Mouse (Mus musculus): ENCODE data around the gene Rpl3. TPM values are rescaled to one million over a fixed set of nuclear protein-coding genes. Genes with fewer than 3 reads are reported as not detected.

Gene Rpl3
- 1,019 and 1,021 TPM in 2 replicates for total RNA-seq (2014; fragmentation: Nextera tagmentation)
- total RNA-seq (2017): 1,569 and 1,698 TPM in 2 replicates
- polyA plus RNA-seq (2012): 114 and 176 TPM in 2 replicates

- no peak for TF ChIP-seq POLR2AphosphoS5 (IDR thresholded peaks at IDR 0.05; ENCODE audit: insufficient replicate concordance, low read depth, low read length)
- peak; percentile 62 for TF ChIP-seq CTCF (IDR thresholded peaks at IDR 0.05; ENCODE audit: low read depth, low read length)
- TF ChIP-seq GATA1 (IDR thresholded peaks at IDR 0.05; ENCODE audit: borderline replicate concordance, low read length): no peak
- no peak for TF ChIP-seq GATA2 (IDR thresholded peaks at IDR 0.05; ENCODE audit: borderline replicate concordance, low read depth, low read length)
- no peak for TF ChIP-seq TAL1 (conservative IDR thresholded peaks at IDR 0.05; ENCODE audit: low read depth, low read length)
- DNase-seq (ENCODE audit: low spot score): peak; percentile 86
- peak; percentile 45 for ATAC-seq (ENCODE audit: extremely low read depth, insufficient number of reproducible peaks, low FRiP score, poor library complexity, severe bottlenecking)
- Histone ChIP-seq H3K4me3 (ENCODE audit: low read depth, low read length) (peak within 1 kb of the TSS; percentile 95), H3K9me3 (replicated peaks) (no peaks in the 10 kb centered on the region; the same call in 1 of the 2 replicates), H3K4me1 (ENCODE audit: insufficient read depth, low read depth, low read length) (peaks cover 62% of the 10 kb centered on the region), H3K27me3 (ENCODE audit: insufficient read depth, low read length) (no peaks in the 10 kb centered on the region), H3K36me3 (replicated peaks) (peaks cover 30% of the 10 kb centered on the region)
Observed at GRCm38 (mm10) chr15:80091121-80091955, at the start of gene Rpl3, which contains the start of gene Syngr1. TSS of gene Rpl3 (minus strand) at chr15:80091868. TSS of gene Syngr1 (plus strand) at chr15:80091334.

DNA sequence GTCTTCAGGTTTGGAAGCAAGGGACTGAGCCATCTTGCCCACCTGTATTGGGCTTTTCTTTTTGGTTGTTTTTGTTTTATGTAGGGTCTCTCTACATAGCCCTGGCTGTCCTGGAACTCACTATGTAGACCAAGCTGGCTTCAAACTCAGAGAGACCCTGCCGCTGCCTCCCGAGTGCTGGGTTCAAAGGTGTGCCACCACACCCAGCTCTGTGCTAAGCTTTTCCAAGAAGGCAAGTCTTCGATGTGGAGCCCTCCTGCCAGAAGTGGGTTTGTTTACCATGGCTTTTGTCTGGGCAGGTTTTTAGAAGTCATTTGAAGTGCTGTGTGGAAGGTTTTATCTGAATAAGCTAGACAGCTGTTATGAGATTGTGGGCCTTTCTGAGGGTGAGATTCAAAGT, 49.2 kb upstream of the Rpl3 start:
- TF ChIP-seq GATA1 (IDR thresholded peaks at IDR 0.05; ENCODE audit: borderline replicate concordance, low read length) (no peak), GATA2 (IDR thresholded peaks at IDR 0.05; ENCODE audit: borderline replicate concordance, low read depth, low read length) (no peak), CTCF (IDR thresholded peaks at IDR 0.05; ENCODE audit: low read depth, low read length) (no peak), POLR2AphosphoS5 (IDR thresholded peaks at IDR 0.05; ENCODE audit: insufficient replicate concordance, low read depth, low read length) (no peak), TAL1 (conservative IDR thresholded peaks at IDR 0.05; ENCODE audit: low read depth, low read length) (no peak)
- Histone ChIP-seq H3K9me3 (replicated peaks) (no peaks in the 10 kb centered on the region), H3K27me3 (ENCODE audit: insufficient read depth, low read length) (no peaks in the 10 kb centered on the region), H3K36me3 (replicated peaks) (peaks cover 99% of the 10 kb centered on the region), H3K4me3 (ENCODE audit: low read depth, low read length) (no peak overlapping the region), H3K4me1 (ENCODE audit: insufficient read depth, low read depth, low read length) (peaks cover 61% of the 10 kb centered on the region)
- DNase-seq (ENCODE audit: low spot score) (no peak), ATAC-seq (ENCODE audit: extremely low read depth, insufficient number of reproducible peaks, low FRiP score, poor library complexity, severe bottlenecking) (no peak)

DNA sequence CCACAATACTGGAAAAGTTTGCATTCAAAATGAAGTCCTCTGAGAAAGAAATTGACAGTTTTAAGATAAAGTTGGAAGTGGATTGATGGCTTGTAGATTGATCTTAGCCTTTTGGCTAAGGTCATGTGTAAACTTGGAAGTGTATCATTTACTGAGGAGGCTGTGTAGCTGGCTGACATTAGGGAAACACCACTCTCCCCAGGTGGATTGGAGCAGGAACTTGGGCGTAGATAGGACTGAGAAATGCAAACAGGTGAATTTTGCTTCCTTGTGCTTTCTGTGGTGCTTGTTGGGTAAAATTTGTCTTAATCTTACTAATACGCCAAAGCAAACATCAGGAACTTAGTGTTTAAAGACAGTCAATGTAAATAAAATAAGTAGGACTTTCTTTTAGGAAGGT, 48.6 kb upstream of the Rpl3 start:
- TF ChIP-seq POLR2AphosphoS5 (IDR thresholded peaks at IDR 0.05; ENCODE audit: insufficient replicate concordance, low read depth, low read length) (no peak), TAL1 (conservative IDR thresholded peaks at IDR 0.05; ENCODE audit: low read depth, low read length) (no peak), GATA2 (IDR thresholded peaks at IDR 0.05; ENCODE audit: borderline replicate concordance, low read depth, low read length) (no peak), CTCF (IDR thresholded peaks at IDR 0.05; ENCODE audit: low read depth, low read length) (no peak), GATA1 (IDR thresholded peaks at IDR 0.05; ENCODE audit: borderline replicate concordance, low read length) (no peak)
- ATAC-seq (ENCODE audit: extremely low read depth, insufficient number of reproducible peaks, low FRiP score, poor library complexity, severe bottlenecking) (no peak), DNase-seq (ENCODE audit: low spot score) (no peak)
- Histone ChIP-seq H3K4me3 (ENCODE audit: low read depth, low read length) (no peak overlapping the region), H3K4me1 (ENCODE audit: insufficient read depth, low read depth, low read length) (peaks cover 60% of the 10 kb centered on the region), H3K36me3 (replicated peaks) (peaks cover 96% of the 10 kb centered on the region), H3K27me3 (ENCODE audit: insufficient read depth, low read length) (no peaks in the 10 kb centered on the region), H3K9me3 (replicated peaks) (no peaks in the 10 kb centered on the region)

GRCm38 (mm10) chr15:80137945-80138791, 46.5 kb upstream of the Rpl3 start:
- Histone ChIP-seq H3K9me3 (replicated peaks) (no peaks in the 10 kb centered on the region), H3K27me3 (ENCODE audit: insufficient read depth, low read length) (no peaks in the 10 kb centered on the region), H3K4me1 (ENCODE audit: insufficient read depth, low read depth, low read length) (peaks cover 63% of the 10 kb centered on the region), H3K36me3 (replicated peaks) (peaks cover 83% of the 10 kb centered on the region), H3K4me3 (ENCODE audit: low read depth, low read length) (no peak overlapping the region; the same call in 1 of the 2 replicates)
- no peak for ATAC-seq (ENCODE audit: extremely low read depth, insufficient number of reproducible peaks, low FRiP score, poor library complexity, severe bottlenecking)
- no peak for TF ChIP-seq POLR2AphosphoS5 (IDR thresholded peaks at IDR 0.05; ENCODE audit: insufficient replicate concordance, low read depth, low read length)
- TF ChIP-seq GATA1 (IDR thresholded peaks at IDR 0.05; ENCODE audit: borderline replicate concordance, low read length): no peak
- TF ChIP-seq CTCF (IDR thresholded peaks at IDR 0.05; ENCODE audit: low read depth, low read length): no peak
- TF ChIP-seq GATA2 (IDR thresholded peaks at IDR 0.05; ENCODE audit: borderline replicate concordance, low read depth, low read length): no peak
- no peak for DNase-seq (ENCODE audit: low spot score)

DNA sequence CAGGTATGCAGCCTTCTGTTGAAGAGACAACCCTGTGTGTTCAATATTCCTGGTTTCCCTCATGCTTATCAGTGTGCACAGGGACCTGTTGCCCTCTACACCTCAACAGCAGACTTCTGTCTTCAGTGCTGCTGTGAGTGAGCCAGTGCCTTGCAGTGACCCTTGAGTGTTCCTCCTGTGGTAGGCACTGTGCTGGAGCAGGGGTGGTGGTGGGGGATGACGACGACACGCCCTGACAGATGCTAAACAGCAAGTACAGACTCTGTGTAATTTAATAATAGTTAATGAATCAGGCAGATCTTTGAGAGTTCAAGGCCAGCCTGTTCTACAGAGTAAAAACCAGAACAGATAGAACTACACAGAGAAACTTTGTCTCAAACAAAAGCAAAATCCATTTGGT, 45.0 kb upstream of the Rpl3 start:
- H3K4me3 ChIP-seq (ENCODE audit: low read depth, low read length): peak overlapping the region; percentile 58; the same call in 1 of the 2 replicates
- peak; percentile 19; the same call in 1 of the 2 replicates for ATAC-seq (ENCODE audit: extremely low read depth, insufficient number of reproducible peaks, low FRiP score, poor library complexity, severe bottlenecking)

More for the DNA sequence above, 45.0 kb upstream of the Rpl3 start:
- no peaks in the 10 kb centered on the region for H3K27me3 ChIP-seq (ENCODE audit: insufficient read depth, low read length)
- TF ChIP-seq GATA2 (IDR thresholded peaks at IDR 0.05; ENCODE audit: borderline replicate concordance, low read depth, low read length) (no peak), POLR2AphosphoS5 (IDR thresholded peaks at IDR 0.05; ENCODE audit: insufficient replicate concordance, low read depth, low read length) (no peak), TAL1 (conservative IDR thresholded peaks at IDR 0.05; ENCODE audit: low read depth, low read length) (peak; percentile 31), GATA1 (IDR thresholded peaks at IDR 0.05; ENCODE audit: borderline replicate concordance, low read length) (no peak), CTCF (IDR thresholded peaks at IDR 0.05; ENCODE audit: low read depth, low read length) (no peak)
- peaks cover 71% of the 10 kb centered on the region for H3K4me1 ChIP-seq (ENCODE audit: insufficient read depth, low read depth, low read length)
- no peaks in the 10 kb centered on the region for H3K9me3 ChIP-seq (replicated peaks)
- H3K36me3 ChIP-seq (replicated peaks): peaks cover 68% of the 10 kb centered on the region
- no peak for DNase-seq (ENCODE audit: low spot score)
